In the genomic region with DNA sequence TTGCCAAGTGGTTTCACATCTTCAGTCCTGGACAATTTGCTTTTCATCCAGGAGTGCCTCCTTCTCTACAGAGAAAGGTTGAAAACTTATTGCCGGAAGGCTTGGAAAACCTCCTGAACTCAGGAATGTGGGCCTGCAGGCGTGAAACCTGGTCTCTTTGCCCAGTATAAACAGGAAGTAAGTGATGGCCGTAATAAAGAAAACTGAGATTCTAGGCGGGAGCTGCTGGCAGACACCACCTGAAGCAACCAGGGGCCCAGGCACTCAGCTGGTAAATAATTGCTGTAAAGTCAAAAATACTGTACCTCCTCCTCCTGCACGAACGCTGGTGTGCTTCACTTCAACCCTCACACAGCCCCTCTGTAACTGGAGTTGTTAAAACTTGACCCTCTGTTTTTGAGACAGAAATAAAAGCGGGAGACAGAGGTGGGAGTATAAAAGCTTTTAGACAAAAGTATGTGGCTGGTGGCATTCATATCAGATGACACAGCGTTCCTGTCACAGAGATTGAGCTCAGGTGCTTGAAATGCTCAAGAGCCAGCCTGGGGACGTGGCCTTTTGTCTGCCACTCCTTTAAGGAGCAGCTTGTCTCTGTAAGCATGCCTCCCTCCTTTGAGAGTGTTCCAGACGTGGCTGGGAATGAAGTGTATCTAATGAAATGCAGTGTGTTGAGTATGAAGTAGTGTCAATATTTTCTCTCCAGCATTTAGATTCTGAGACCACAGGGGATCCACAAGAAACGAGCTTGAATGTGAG, we compare ENCODE assay signal across 11 mouse cellular contexts.
DNase-seq lines count a peak whose midpoint lies in the region; ATAC-seq and TF ChIP-seq lines count a peak whose summit lies in the region.
"Had no signal": no experiment of that assay in that cellular context is flagged by ENCODE, and none has a peak within 500 bp of the region (broad histone marks: within the 10 kb centered on the region; RNA-seq: fewer than 3 reads in every experiment).

No protein-coding gene starts in this region.

- no peak for TF ChIP-seq CTCF in liver, postnatal 0 days (IDR thresholded peaks at IDR 0.05; ENCODE audit: low read depth)

- peak overlapping the region; percentile 74; the same call in 1 of the 2 replicates for H3K27ac ChIP-seq in kidney, embryonic 16.5 days (ENCODE audit: low read length)
- peak overlapping the region; percentile 48 for H3K27ac ChIP-seq in embryonic facial prominence, embryonic 14.5 days (replicated peaks; ENCODE audit: low read depth, low read length)
- peak overlapping the region; percentile 71 for H3K27ac ChIP-seq in limb, embryonic 15.5 days
- peak overlapping the region; percentile 57; the same call in 1 of the 2 replicates for H3K27ac ChIP-seq in stomach, embryonic 15.5 days
- no peak overlapping the region for H3K27ac ChIP-seq in liver, postnatal 0 days (ENCODE audit: low read depth)
- H3K27ac ChIP-seq: hindbrain, embryonic 14.5 days had no signal

- peaks cover 13% of the 10 kb centered on the region for H3K4me1 ChIP-seq in kidney, embryonic 16.5 days (ENCODE audit: insufficient read depth, low read length)
- H3K4me1 ChIP-seq in embryonic facial prominence, embryonic 14.5 days (ENCODE audit: control insufficient read depth, insufficient read depth, low read length), result peaks cover 21% of the 10 kb centered on the region
- H3K4me1 ChIP-seq in limb, embryonic 15.5 days, result peaks cover 10% of the 10 kb centered on the region
- peaks cover 8% of the 10 kb centered on the region for H3K4me1 ChIP-seq in stomach, embryonic 15.5 days
- no peaks in the 10 kb centered on the region for H3K4me1 ChIP-seq in liver, postnatal 0 days (ENCODE audit: insufficient read depth)

- no peaks in the 10 kb centered on the region for H3K27me3 ChIP-seq in kidney, embryonic 16.5 days (ENCODE audit: insufficient read depth, low read length)
- no peaks in the 10 kb centered on the region for H3K27me3 ChIP-seq in embryonic facial prominence, embryonic 14.5 days (replicated peaks; ENCODE audit: control insufficient read depth, insufficient read depth, low read length)
- no peaks in the 10 kb centered on the region for H3K27me3 ChIP-seq in limb, embryonic 15.5 days
- H3K27me3 ChIP-seq in stomach, embryonic 15.5 days (replicated peaks), result no peaks in the 10 kb centered on the region
- no peaks in the 10 kb centered on the region for H3K27me3 ChIP-seq in liver, postnatal 0 days (ENCODE audit: insufficient read depth, low read length)

- peak; percentile 93 for ATAC-seq in kidney, embryonic 16.5 days (ENCODE audit: low FRiP score, low TSS enrichment)
- ATAC-seq in embryonic facial prominence, embryonic 14.5 days (ENCODE audit: low read depth), result peak; percentile 89
- peak; percentile 24; the same call in 1 of the 2 replicates for ATAC-seq in limb, embryonic 15.5 days (ENCODE audit: insufficient number of reproducible peaks, low FRiP score, low TSS enrichment, low read depth)
- no peak; the same call in 1 of the 2 replicates for ATAC-seq in stomach, embryonic 15.5 days (ENCODE audit: insufficient read depth, low FRiP score, low read depth)
- ATAC-seq in liver, postnatal 0 days, result no peak

- peak overlapping the region; percentile 7 for H3K4me2 ChIP-seq in kidney, embryonic 16.5 days (replicated peaks; ENCODE audit: low read depth, low read length)
- H3K4me2 ChIP-seq in embryonic facial prominence, embryonic 14.5 days (ENCODE audit: low read depth, low read length), result no peak overlapping the region
- H3K4me2 ChIP-seq in limb, embryonic 15.5 days, result no peak overlapping the region
- H3K4me2 ChIP-seq in stomach, embryonic 15.5 days, result 0 out of 2 replicates have a peak overlapping the region, but pooled peaks have one; percentile 16
- no peak overlapping the region for H3K4me2 ChIP-seq in liver, postnatal 0 days (ENCODE audit: low read depth, low read length)
- H3K4me2 ChIP-seq: hindbrain, embryonic 14.5 days had no signal

- no peaks in the 10 kb centered on the region for H3K9me3 ChIP-seq in kidney, embryonic 16.5 days (ENCODE audit: low read length)
- H3K9me3 ChIP-seq in embryonic facial prominence, embryonic 14.5 days (ENCODE audit: control insufficient read depth, low read length), result no peaks in the 10 kb centered on the region
- H3K9me3 ChIP-seq in limb, embryonic 15.5 days, result no peaks in the 10 kb centered on the region
- H3K9me3 ChIP-seq in stomach, embryonic 15.5 days, result no peaks in the 10 kb centered on the region
- no peaks in the 10 kb centered on the region for H3K9me3 ChIP-seq in liver, postnatal 0 days (ENCODE audit: low read length)

- DNase-seq in kidney, adult 9 months, result no peak
- DNase-seq in embryonic facial prominence, embryonic 14.5 days (ENCODE audit: low spot score), result peak; percentile 79
- DNase-seq in liver, postnatal 0 days, result no peak
- no peak for DNase-seq in left cerebral cortex, postnatal 4 days
- DNase-seq: cerebellum, adult 11 months; gastrocnemius, postnatal 10 days had no signal

- TF ChIP-seq EP300 in liver, postnatal 0 days (IDR thresholded peaks at IDR 0.05; ENCODE audit: low read depth), result no peak

- no peak overlapping the region for H3K9ac ChIP-seq in kidney, embryonic 16.5 days (replicated peaks; ENCODE audit: low read length)
- no peak overlapping the region; the same call in 1 of the 2 replicates for H3K9ac ChIP-seq in embryonic facial prominence, embryonic 14.5 days (ENCODE audit: low read depth, low read length)
- H3K9ac ChIP-seq in limb, embryonic 15.5 days, result no peak overlapping the region
- H3K9ac ChIP-seq in stomach, embryonic 15.5 days, result no peak overlapping the region
- no peak overlapping the region for H3K9ac ChIP-seq in liver, postnatal 0 days (replicated peaks)
- H3K9ac ChIP-seq: hindbrain, embryonic 14.5 days had no signal

- intact Hi-C loops in left cerebral cortex, postnatal 4 days (cut with DNase I), result no loop called here

- WGBS in kidney, embryonic 16.5 days, result 7% methylated on average over 11 of the region's 11 CpGs
- WGBS in embryonic facial prominence, embryonic 14.5 days, result 21% methylated on average over 11 of the region's 11 CpGs
- 16% methylated on average over 11 of the region's 11 CpGs for WGBS in limb, embryonic 15.5 days
- WGBS in stomach, embryonic 15.5 days, result 21% methylated on average over 11 of the region's 11 CpGs
- WGBS in liver, postnatal 0 days (ENCODE audit: insufficient replicate concordance), result 45% methylated on average over 11 of the region's 11 CpGs

- H3K4me3 ChIP-seq in kidney, embryonic 16.5 days (ENCODE audit: low read length), result no peak overlapping the region
- no peak overlapping the region for H3K4me3 ChIP-seq in embryonic facial prominence, embryonic 14.5 days (ENCODE audit: low read depth, low read length)
- H3K4me3 ChIP-seq in limb, embryonic 15.5 days, result no peak overlapping the region
- no peak overlapping the region for H3K4me3 ChIP-seq in stomach, embryonic 15.5 days (replicated peaks)
- no peak overlapping the region for H3K4me3 ChIP-seq in liver, postnatal 0 days (ENCODE audit: low read depth, low read length)
- H3K4me3 ChIP-seq: erythroblast, embryonic 14.5 days had no signal

- H3K36me3 ChIP-seq in kidney, embryonic 16.5 days (ENCODE audit: insufficient read depth, low read length), result no peaks in the 10 kb centered on the region
- no peaks in the 10 kb centered on the region for H3K36me3 ChIP-seq in embryonic facial prominence, embryonic 14.5 days (ENCODE audit: control insufficient read depth, insufficient read depth, low read length)
- no peaks in the 10 kb centered on the region for H3K36me3 ChIP-seq in limb, embryonic 15.5 days
- H3K36me3 ChIP-seq in stomach, embryonic 15.5 days, result no peaks in the 10 kb centered on the region
- no peaks in the 10 kb centered on the region for H3K36me3 ChIP-seq in liver, postnatal 0 days (replicated peaks; ENCODE audit: insufficient read depth, low read length)

Comparison
In these comparisons a context has a peak if more than half of its experiments do, and no peak if none do; other contexts are left out.
1. ATAC-seq: peak in kidney, embryonic 16.5 days (single experiment), embryonic facial prominence, embryonic 14.5 days (single experiment) and limb, embryonic 15.5 days (single experiment); none in stomach, embryonic 15.5 days (single experiment) and liver, postnatal 0 days (single experiment).
2. H3K4me2 ChIP-seq: peak in kidney, embryonic 16.5 days (single experiment) and stomach, embryonic 15.5 days (single experiment); none in embryonic facial prominence, embryonic 14.5 days (single experiment), limb, embryonic 15.5 days (single experiment) and liver, postnatal 0 days (single experiment).